Mouse (Mus musculus): ENCODE measurements at regions not wholly inside any gene's neighbourhood (a gene's known extent, or its start where the extent isn't known, plus 50 kb on each side); places are given as distances from the start of the nearest gene placed in this dataset.
"Not testable (repeated sequence)": the region's sequence is repeated elsewhere in the genome, so short reads cannot be mapped to it uniquely, and the experiment has no call there.

DNA sequence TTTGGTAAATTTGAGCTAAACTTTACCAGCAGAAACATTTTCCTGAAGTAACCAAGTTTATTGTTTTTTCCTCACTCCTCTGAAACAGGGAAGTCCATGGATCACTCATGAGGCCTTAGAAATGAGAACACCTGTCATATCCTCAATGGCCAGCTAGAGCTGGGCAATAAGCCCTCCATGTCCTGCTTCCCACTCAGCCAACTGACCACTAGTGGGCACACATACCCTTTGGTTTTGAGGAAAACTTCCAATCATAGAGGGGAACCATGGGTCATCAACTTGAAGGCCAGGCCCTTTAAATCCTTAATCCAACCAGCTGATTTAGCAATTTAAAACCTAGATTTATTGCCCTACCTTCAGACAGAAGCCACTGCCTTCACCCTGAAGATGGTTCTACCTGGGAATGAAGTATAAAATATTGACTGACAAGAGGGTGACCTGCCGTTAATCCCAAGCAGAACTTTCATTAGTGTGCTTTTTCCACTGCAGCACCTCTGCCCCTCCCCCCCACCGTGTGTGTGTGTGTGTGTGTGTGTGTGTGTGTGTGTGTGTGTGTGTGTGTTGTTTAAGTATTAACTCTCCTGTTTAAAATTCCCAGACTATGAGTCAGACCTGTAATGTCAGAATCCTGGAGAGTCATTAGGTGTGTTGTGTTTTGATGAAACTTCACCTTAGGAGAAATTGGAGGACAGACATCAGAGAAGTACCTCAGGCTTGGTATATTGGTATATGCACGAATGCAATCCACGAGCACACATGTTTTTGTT is 312.3 kb downstream of the Hdgfl1 start:
- no peak for DNase-seq (ENCODE audit: low spot score in 2 of 2)

- no peak for DNase-seq (ENCODE audit: low spot score in 2 of 2)
Measured at GRCm38 (mm10) chr13:26426639-26427038, 343.3 kb downstream of the Hdgfl1 start.

DNA sequence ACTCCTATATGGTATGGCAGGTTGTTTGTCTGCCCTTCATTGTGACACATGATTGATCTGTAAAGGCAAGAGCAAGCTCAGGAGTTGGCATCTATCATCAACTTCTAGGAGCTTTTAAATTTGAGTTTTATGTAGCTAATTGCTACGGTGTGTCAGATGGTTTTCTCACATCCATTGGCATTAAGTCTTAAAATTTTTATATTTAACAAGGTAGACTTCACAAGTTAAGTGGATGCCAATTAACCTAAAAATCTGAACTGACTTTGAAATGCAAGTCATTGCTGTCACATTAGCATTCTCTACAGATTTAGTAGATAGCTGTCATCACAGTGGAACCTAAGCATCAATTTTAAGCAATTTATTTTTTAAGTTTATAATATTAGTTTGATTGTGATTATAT is 345.5 kb downstream of the Hdgfl1 start:
- DNase-seq (ENCODE audit: low spot score in 2 of 2), result no peak

DNA sequence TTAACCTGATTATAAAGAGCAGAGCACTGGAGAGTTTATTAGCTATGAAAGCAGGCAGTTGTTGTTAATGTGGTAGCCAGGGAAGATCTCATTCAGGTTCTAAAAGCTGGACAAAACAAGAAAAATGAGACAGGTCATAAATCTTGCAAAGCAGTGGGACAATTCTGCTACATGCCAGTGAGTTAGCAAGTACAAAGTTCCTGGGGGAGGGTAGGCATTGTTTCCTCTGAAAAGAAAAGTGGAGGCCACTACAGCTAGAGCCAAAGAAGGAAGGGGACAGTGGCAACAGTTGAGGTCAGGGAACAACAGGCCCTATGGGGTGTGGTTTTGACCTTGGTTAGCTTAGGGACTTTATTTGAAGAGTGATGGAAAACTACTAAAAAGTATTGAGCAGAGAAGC is 364.2 kb downstream of the Hdgfl1 start:
- no peak for DNase-seq (ENCODE audit: low spot score in 2 of 2)

DNA sequence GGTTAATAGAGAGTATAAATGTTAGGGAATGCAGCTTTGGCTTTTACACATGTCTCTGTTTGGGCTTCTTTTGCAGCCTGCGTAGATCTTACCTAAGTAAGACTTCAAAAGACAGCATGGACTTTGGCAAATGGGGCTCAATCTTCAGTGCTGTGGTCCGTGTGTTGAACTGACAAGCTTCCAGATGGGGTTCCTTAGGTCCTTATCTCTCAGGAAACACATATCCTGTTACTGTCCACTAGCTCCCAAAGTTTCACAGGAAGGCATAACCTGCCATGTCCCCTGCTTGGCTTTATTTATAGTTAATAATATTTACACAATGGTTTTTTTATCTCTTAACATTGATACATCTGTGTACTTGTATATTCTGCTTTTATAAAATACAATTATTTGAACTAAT is 365.3 kb downstream of the Hdgfl1 start:
- no peak for DNase-seq (ENCODE audit: low spot score in 2 of 2)

DNA sequence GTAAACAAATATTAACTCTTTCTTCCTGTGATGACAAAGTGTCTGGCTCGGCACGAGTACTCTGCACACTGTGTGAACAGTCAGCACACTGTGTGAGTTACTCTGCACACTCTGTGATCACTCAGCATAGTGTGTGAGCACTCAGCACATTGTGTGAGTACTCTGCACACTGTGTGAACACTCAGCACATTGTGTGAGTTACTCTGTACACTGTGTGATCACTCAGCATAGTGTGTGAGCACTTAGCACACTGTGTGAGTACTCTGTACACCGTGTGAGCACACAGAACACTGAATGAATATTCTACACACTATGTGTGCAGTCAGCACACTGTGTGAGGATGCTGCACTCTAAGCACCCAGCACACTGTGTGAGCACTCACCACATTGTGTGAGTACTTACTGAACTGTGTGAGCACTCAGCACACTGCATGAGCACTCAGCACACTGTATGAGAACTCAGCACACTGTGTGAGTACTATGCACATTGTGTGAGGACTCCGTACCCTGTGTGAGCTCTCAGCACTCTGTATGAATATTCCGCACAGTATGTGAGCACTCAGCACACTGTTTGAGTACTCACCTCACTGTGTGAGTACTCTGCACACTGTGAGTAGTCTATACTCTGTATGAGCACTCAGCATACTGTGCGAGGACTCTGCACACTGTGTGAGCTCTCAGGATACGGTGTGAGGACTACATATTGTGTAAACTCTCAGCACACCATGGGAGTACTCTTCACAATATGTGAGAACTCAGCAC is 381.9 kb downstream of the Hdgfl1 start:
- DNase-seq (ENCODE audit: low spot score in 2 of 2), result no peak

DNA sequence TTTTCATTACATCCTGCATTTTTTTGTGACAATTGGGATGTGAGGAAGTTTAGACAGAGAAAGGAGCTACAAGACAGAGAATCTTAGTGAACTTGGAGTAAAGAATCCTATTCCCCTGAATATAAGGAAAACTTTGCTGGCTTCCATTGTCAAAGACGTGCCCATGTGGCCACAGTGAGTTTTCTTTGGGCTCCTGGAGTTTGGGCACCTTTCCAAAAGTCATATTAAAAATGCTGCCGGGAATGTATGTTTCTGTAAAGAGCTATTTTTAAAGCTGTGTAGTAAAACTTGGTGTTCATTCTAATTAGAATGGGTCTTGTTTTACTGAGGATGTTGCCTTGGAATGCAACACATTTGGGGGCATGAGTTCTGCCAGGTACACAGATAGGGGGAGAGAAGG is 387.3 kb downstream of the Hdgfl1 start:
- no peak for DNase-seq (ENCODE audit: low spot score in 2 of 2)

GRCm38 (mm10) chr13:26382154-26382553 is 387.8 kb downstream of the Hdgfl1 start:
- DNase-seq (ENCODE audit: low spot score in 2 of 2), result no peak

- DNase-seq (ENCODE audit: low spot score in 2 of 2), result no peak
Measured at GRCm38 (mm10) chr13:26375546-26375945, 394.4 kb downstream of the Hdgfl1 start.

- not testable (repeated sequence) for DNase-seq (ENCODE audit: low spot score in 2 of 2)
Measured at GRCm38 (mm10) chr13:26365911-26366310, 404.1 kb downstream of the Hdgfl1 start.

GRCm38 (mm10) chr13:26356341-26356740 is 413.6 kb downstream of the Hdgfl1 start:
- no peak for DNase-seq (ENCODE audit: low spot score in 2 of 2)

DNA sequence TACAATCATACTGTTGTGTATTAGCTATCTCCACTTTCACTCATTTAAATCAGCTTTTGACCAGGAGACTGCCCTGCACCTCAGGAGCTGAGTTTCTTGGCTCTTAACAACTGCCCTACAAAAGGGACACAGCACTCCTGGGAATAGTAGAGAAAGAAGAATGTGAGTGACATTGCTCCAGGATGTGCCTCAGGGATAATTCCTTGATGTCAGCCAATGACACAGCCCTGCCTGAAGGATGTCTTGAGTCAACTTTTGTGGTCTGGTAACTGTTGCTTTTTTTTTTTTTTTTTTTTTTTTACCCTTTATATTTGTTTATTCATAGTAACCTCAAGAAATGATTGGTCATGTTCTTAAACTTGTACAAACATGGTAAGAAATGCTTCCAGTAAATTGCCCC is 415.5 kb downstream of the Hdgfl1 start:
- DNase-seq (ENCODE audit: low spot score in 2 of 2), result no peak

- DNase-seq (ENCODE audit: low spot score in 2 of 2), result no peak
Measured at GRCm38 (mm10) chr13:26350510-26350909, 419.5 kb downstream of the Hdgfl1 start.

- no peak for DNase-seq (ENCODE audit: low spot score in 2 of 2)
Measured at GRCm38 (mm10) chr13:26338795-26339194, 431.2 kb downstream of the Hdgfl1 start.

- no peak for DNase-seq (ENCODE audit: low spot score in 2 of 2)
Measured at GRCm38 (mm10) chr13:26325066-26325465, 444.9 kb downstream of the Hdgfl1 start.

DNA sequence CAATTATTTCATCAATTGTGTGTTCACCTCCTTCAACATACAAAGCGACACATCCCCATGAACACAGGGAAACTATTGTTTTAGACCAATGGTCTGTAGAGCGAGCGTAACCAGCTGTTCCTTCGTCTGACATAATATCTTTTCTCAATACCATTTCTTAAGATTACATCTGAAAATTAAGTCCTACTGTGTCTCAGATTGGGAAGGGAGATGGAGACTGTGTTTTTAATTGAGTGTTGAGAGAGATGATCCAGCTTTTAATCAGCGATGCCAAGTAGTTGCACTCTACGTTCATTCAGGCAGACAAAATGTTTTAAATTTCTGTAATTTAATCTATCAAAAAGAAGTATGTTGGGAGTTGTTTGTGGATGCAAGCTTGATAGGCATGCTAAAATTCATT is 445.3 kb downstream of the Hdgfl1 start:
- no peak for DNase-seq (ENCODE audit: low spot score in 2 of 2)

DNA sequence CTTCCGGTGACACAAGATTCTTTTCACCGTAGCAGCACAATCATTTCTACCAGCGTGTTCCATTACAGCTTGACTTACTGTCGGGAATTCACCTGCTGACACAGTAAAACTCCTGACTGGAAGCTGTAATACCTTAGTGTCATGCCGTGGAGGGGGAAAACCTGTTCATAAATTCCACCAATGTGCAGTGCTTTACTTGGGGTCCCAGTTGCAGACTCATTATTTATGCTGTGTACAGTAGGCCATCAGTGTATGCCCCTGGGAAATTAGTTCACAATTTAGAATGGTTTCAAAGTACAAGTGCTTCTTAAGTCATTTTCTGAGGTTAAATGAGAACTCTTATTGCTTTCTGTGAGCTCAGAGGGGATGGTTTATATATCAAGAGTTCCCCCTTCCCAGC is 451.4 kb downstream of the Hdgfl1 start:
- DNase-seq (ENCODE audit: low spot score in 2 of 2), result no peak

GRCm38 (mm10) chr13:26312246-26313010 is 457.5 kb downstream of the Hdgfl1 start:
- DNase-seq (ENCODE audit: low spot score in 2 of 2), result no peak

GRCm38 (mm10) chr13:26284073-26284444 is 485.9 kb downstream of the Hdgfl1 start:
- no peak for DNase-seq (ENCODE audit: low spot score in 2 of 2)

GRCm38 (mm10) chr13:26283397-26284072 is 486.4 kb downstream of the Hdgfl1 start:
- DNase-seq (ENCODE audit: low spot score in 2 of 2), result no peak

- no peak for DNase-seq (ENCODE audit: low spot score in 2 of 2)
Measured at GRCm38 (mm10) chr13:26282291-26282690, 487.7 kb downstream of the Hdgfl1 start.

DNA sequence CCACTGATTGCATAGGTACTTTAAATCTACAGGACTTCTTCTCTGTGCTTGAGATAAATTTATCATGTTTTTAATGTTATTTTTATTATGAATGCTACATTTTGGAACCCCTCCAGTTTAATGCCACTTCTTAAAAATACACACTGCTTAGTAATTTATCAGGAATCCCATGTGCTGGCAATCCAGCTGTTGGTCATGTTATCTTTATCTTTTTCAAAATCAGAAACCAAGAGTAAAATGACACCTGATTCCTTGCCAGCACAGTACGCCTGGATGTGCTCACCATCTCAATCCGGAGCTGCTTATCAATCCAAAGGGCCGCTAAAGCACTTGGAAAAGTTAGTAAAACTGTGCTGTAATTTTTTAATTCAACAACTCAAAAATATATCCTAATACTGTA is 497.1 kb downstream of the Hdgfl1 start:
- no peak for DNase-seq (ENCODE audit: low spot score in 2 of 2)
